Mouse (Mus musculus): Measurements from ENCODE around the gene Gtf2f2. TPM values are rescaled to one million over a fixed set of nuclear protein-coding genes. Genes with fewer than 3 reads are reported as not detected.

Gtf2f2 gene
- total RNA-seq, 2 experiments from 2014 or later: 13.4 to 13.5 TPM

- intact Hi-C loops (cut with DNase I): no loop called here
- DNase-seq (ENCODE audit: low spot score): no peak
Measured at GRCm38 (mm10) chr14:76005011-76005410, 5.7 kb downstream of the Gtf2f2 start.

DNA sequence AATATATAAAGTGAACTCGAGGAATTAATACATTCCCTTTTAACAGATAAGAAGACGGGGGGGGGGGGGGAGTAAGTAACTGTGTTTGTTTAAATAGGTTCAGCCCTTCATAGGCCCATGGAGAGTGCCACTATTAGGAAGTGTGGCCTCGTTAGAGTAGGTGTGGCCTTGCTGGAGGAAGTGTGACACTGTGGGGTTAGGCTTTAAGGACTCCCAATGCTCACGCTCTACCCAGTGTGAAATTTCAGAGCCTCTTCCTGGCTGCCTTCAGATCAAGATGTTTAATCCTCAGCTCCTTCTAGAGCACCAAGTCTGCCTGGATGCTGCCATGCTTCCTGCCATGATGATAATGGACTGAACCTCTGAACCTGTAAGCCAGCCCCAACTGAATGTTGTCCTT lies 8.9 kb downstream of the Gtf2f2 start:
- intact Hi-C loops (cut with DNase I): no loop called here

GRCm38 (mm10) chr14:75998082-75998481 lies 12.6 kb downstream of the Gtf2f2 start:
- DNase-seq (ENCODE audit: low spot score): no peak
- intact Hi-C loops (cut with DNase I): no loop called here

More for the DNA sequence above, 8.9 kb downstream of the Gtf2f2 start:
- DNase-seq (ENCODE audit: low spot score): no peak

DNA sequence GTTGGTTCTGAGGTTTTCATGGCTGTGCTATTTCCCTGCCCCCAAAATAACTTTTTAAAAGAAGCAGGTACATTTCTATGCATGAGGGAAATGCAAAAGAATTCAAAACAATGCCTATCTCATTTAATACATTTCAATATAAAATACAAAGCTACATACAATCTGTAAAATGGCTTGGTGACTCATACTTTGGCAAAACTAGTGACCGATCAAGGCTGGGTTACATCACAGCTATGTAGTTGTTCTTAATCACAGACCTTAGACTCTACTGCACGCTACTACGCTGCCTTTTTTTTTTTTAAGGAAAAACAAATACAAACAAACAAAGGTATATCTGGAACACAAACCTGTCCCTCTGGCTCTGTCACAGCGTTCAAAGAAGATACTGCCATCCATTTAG lies 18.3 kb downstream of the Gtf2f2 start:
- intact Hi-C loops (cut with DNase I): no loop called here
- DNase-seq (ENCODE audit: low spot score): no peak

- no peak for DNase-seq (ENCODE audit: low spot score)
- intact Hi-C loops (cut with DNase I): no loop called here
Measured at GRCm38 (mm10) chr14:75990936-75991335, 19.7 kb downstream of the Gtf2f2 start.

DNA sequence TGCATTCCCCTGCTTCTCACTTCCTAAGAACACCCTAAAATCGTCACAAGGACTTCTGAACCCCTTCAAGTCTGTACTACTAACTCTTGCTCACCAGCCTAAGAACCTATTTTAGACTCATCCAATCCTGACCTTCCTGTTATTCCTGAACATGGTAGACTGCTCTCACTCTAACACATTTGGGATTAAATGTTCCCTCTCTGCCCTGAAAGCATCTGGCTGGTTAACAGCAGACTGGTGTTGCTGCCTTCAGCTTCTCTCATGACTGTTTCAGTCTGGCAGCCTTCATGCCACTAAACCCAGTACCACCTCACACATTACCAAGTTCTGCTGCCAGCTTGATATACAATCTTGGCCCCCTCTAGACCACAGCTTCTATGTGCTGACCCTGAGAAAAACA lies 21.5 kb downstream of the Gtf2f2 start:
- no peak for DNase-seq (ENCODE audit: low spot score)
- intact Hi-C loops (cut with DNase I): no loop called here

DNA sequence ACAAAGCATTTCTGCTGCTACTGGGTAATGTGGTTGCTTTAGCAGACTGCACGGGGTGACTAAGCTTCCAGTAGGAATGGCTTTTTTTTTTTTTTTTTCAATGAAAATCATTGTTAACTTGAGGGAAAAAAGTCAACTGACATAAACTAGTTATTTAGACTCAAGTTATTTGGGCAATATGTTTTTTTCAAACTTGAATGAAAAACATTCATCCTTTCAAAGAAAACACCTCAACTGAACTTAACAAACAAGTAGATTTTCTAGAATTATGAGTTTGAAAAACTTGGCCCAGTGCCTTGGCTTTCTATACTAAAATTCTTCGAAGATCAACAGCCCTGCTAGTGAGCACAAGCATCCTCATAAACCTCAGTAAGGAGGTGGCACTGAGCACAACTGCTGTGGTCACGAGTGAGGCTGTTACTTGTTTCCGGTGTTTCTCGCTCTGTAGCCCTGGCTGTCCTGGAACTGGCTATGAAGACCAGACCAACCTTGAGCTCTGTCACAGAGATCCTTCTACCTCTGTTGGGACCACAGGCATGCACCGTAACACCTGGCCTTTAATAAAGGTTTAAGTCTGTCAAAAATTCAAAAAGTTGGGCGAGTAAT lies 23.7 kb downstream of the Gtf2f2 start:
- intact Hi-C loops (cut with DNase I): no loop called here
- DNase-seq (ENCODE audit: low spot score): no peak

DNA sequence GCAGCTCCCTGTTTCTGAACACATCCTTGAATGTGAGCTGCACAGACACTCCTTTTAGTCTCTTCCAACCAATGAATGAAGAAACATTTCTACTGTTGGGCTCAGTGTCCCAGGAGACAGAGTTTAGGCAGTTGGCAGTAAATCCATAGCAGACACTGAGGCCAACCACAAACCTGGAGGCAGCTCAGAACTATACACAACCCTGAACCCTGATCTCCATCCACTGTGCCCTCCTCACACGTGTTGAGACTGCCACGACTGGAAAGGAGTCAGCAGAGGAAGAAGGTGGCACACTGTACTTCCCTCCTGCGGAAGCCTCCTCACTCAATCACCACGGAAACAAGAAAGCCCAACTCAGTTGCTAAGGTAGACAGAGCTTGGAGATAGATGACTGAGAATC lies 25.6 kb downstream of the Gtf2f2 start:
- intact Hi-C loops (cut with DNase I): no loop called here
- no peak for DNase-seq (ENCODE audit: low spot score)

DNA sequence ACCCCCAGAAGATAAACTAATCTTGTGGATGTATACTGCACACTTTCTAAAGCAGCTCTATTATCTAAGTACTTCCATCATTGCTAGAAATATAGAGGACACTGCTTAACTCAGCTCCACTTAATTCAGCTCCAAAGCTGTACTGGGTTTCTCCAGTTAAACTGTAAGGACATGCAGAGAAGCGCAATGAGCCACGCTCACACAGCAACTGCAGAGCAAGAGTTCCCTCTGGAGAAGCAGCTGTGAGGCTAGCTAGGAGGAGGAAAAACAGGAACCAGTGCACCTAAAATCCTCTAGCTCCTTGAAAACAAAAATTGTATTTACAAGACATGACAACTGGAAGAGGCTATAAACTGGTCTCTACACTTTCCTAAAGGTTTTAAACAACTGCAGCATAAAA lies 26.8 kb downstream of the Gtf2f2 start:
- no peak for DNase-seq (ENCODE audit: low spot score)
- intact Hi-C loops (cut with DNase I): no loop called here

DNA sequence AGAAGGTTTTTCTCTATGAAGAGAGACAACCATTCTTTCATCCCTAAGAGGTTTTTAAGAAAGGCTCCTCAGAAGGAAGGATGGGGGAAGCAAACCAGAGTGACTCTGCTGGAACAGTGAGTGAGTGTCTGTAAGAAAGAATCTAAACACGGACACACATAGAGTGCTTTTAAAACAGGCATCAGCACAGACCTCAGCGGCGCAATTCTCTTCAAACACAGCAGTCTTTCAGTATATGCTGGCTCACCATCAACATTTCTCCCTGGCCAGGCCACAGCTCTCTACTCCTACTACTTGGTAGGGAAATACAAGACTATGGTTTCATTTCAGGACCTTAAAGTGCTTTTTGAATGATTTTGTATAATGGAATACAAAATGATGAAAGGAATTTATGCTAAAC lies 29.4 kb downstream of the Gtf2f2 start:
- intact Hi-C loops (cut with DNase I): no loop called here
- no peak for DNase-seq (ENCODE audit: low spot score)

DNA sequence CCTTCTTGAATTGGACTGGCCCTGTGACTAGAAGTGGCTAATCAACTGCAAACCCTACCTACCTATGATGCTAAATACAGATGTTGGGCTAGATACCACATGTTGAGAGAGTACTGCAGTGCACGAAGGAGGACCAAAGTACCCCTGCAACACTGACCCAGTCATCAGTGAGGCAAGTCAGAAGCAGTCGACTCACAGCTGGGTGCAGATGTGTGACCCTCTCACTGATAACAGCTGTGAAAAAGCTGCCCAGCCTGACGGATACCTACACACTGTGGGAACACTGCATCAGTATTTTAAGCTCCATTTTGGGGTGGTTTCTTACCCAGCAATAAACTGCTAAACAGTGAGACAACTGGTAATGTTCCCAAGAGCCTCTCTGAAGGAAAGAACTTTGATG lies 34.6 kb downstream of the Gtf2f2 start:
- DNase-seq (ENCODE audit: low spot score): no peak
- intact Hi-C loops (cut with DNase I): no loop called here

DNA sequence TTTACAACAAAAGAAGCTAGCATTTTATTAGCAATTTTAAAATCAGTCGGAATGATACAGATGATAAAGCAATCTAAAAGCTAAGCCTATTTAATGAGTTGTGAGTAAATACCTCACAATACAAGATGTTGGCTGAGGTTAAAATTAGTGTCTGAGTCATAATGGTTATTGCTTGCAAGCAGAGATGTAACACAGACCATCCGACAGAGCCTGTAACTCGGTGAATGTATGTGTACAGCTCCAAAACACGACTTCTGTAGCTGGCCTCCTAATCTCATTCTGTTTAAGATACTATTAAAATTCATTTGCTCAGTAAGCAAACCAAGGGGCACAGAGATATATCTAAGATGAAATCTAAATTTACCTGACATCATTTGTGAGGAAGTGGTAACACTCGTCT lies 43.4 kb downstream of the Gtf2f2 start:
- intact Hi-C loops (cut with DNase I): no loop called here

DNA sequence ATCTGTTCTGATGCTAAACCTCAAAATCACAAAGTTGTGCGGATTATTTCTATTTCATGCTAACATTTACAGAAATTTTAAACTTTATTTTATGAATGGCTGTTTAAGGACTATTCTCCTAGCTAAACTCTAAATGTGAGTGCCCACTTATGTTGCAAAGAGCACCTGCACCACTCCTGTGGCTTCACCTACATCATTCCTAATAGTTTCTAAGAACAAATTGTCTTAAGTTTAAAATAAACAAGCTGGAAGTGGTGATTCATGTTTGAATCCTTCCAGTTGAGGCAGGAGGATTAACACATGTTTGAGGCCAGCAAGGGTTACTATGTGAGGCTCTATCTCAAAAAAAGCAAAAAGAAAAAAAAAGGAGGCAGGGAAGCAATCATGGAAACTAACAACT lies 46.2 kb downstream of the Gtf2f2 start:
- DNase-seq (ENCODE audit: low spot score): no peak
- intact Hi-C loops (cut with DNase I): no loop called here

More for the DNA sequence above, 43.4 kb downstream of the Gtf2f2 start:
- DNase-seq (ENCODE audit: low spot score): no peak

- intact Hi-C loops (cut with DNase I): no loop called here
- no peak for DNase-seq (ENCODE audit: low spot score)
Measured at GRCm38 (mm10) chr14:75964000-75964399, 46.7 kb downstream of the Gtf2f2 start.

- intact Hi-C loops (cut with DNase I): no loop called here
- DNase-seq (ENCODE audit: low spot score): no peak
Measured at GRCm38 (mm10) chr14:75963215-75963614, 47.5 kb downstream of the Gtf2f2 start.

- intact Hi-C loops (cut with DNase I): no loop called here
- no peak for DNase-seq (ENCODE audit: low spot score)
Measured at GRCm38 (mm10) chr14:75962250-75962649, 48.4 kb downstream of the Gtf2f2 start.

DNA sequence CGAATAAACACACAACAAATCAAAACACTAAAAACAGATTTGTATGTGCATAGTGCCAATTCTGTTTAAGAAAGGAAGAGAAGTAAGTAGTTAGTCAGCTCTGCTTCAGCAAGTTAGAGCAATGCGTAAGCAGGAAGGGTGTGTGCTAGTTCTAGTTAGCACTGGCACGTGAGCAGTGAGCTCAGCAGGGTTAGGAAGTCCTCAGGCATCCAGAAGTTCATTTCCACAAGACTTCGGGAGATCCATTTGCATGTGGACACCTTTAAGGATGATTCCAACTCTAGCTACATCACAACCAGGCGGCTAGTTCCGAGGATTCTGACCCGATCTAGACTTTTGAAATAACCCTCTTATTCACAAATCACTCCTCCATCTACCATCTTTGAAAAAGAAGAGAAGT lies 55.9 kb downstream of the Gtf2f2 start, which contains the start of gene Kctd4:
Gene Kctd4, plus strand, starts transcription at position 244 of the 400 bp plus-strand sequence.
- no peak for DNase-seq (ENCODE audit: low spot score)
- intact Hi-C loops (cut with DNase I): no loop called here

DNA sequence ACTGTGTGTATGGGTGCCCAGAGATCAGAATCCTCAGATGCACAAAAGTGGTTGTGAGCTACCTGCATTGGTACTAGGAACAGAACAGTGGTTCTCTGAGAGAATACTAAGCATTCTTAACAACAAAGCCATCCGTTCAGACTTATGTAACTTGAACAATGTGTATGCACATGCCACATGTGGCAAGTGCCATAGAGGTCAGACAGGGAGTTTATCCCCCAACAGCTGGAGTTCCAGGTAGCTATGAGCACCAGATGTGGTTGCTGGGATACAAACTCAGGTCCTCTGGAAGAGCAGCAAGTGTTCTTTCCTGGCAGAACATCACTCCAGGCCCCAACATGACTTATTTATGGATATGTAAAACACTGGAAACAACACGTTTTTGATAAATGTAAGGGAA lies 57.7 kb downstream of the Gtf2f2 start:
- DNase-seq (ENCODE audit: low spot score): no peak
- intact Hi-C loops (cut with DNase I): no loop called here

DNA sequence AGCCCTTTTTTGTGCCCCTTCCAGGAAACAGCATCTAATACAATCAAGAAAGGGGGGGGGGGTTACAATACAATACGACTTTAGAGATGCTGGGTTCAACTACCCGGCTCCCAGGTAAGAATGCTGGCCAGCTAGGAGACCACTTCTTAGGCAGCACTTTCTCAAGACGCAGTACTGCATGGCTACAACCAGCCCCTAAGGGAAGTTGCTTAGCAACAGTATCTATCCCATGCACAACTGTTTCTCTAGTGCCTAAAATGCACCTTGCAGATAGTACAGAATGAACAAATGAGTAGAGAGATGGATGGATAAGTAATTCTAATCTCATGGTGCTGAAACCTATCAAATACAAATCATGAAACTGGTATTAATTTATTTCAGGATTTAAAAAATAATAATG lies 63.0 kb downstream of the Gtf2f2 start:
- intact Hi-C loops (cut with DNase I): no loop called here
- DNase-seq (ENCODE audit: low spot score): no peak

DNA sequence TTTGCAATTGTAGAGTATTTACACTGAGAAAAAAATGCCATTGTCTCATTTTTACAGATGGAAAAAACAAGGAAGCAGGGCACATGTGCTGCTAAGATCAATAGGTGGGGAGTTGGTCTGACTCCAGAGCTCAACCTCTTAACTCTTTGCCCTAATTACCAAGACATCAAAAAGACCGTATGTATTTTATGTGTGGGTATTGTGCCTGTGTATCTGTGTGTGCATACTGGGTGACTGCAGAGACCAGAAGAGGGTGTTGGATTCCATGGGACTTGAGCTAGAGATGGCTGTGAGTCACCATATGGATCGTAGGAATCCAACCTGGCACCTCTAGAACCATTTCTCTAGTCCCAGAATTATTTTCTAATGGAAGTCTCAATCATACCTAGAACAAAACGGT lies 68.3 kb downstream of the Gtf2f2 start:
- intact Hi-C loops (cut with DNase I): no loop called here
- no peak for DNase-seq (ENCODE audit: low spot score)

DNA sequence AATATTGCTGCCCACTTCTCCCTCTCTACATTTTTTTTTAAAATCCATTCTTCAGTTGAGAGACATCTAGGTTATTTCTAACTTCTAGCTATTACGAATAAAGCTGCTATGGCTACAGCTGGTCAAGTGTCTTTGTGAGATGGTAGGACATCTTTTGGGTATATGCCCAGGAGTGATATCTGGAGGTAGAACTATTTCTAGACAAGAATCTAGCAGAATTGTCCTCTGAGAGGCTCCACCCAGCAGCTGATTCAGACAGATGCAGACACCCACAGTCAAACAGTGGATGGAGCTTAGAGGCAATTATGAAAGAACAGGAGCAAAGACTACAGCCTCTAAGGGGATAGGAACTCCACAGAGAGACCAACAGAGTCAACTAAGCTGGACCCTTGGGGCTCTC lies 69.2 kb downstream of the Gtf2f2 start:
- no peak for DNase-seq (ENCODE audit: low spot score)
- intact Hi-C loops (cut with DNase I): no loop called here

- DNase-seq (ENCODE audit: low spot score): no peak
- intact Hi-C loops (cut with DNase I): no loop called here
Measured at GRCm38 (mm10) chr14:75937714-75938113, 73.0 kb downstream of the Gtf2f2 start.

DNA sequence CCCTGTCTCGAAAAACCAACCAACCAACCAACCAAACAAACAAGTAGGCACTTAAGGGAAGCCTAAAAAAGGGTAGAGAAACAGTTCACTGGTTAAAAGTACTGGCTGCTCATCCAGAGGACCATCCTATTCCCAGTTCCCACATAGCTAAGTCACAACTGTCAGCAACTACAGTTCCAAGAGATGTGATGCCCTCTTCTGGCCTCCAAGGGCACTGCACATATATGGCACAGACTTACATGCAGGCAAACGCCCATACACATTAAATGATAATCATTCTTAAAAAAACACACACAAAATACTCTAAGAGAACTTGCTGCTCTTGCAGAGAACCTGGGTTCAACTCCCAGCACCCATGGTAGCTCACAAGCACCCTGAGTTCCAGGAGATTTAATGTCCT lies 76.3 kb downstream of the Gtf2f2 start:
- intact Hi-C loops (cut with DNase I): no loop called here
- no peak for DNase-seq (ENCODE audit: low spot score)

All from heart, postnatal 25 days (tissue).